Mouse (Mus musculus) kidney, embryonic 14.5 days (tissue): ENCODE measurements around the gene Lrch3. TPM values are rescaled to one million over a fixed set of nuclear protein-coding genes. Genes with fewer than 3 reads are reported as not detected.
"Not testable (repeated sequence)": the region's sequence is repeated elsewhere in the genome, so short reads cannot be mapped to it uniquely, and the experiment has no call there.

Experiments
- ATAC-seq: fragments of 200-750 bp; cut with Nextera tagmentation; 2 replicates; pipeline ENCODE4 v1.8.0; 2017; ENCODE audit warnings: moderate number of reproducible peaks, mild to moderate bottlenecking, moderate TSS enrichment, moderate library complexity; ENCODE audit not compliant: low FRiP score, low TSS enrichment
- H3K27ac ChIP-seq: fragments of 300-500 bp; sonication (generic); 2 replicates; pipeline ENCODE4 v1.5.1; 2014; ENCODE audit warnings: low read depth, mild to moderate bottlenecking, low read length, moderate library complexity, mixed read lengths
- H3K27me3 ChIP-seq: fragments of 300-500 bp; sonication (generic); 2 replicates; pipeline ENCODE4 v1.6.1; 2014; ENCODE audit warnings: mild to moderate bottlenecking, low read length; ENCODE audit not compliant: control insufficient read depth, insufficient read depth
- H3K36me3 ChIP-seq: fragments of 300-500 bp; sonication (generic); 2 replicates; pipeline ENCODE4 v1.6.1; 2014; ENCODE audit warnings: low read length, mixed read lengths; ENCODE audit not compliant: control insufficient read depth, insufficient read depth
- H3K4me1 ChIP-seq: fragments of 300-500 bp; sonication (generic); 2 replicates; pipeline ENCODE4 v1.6.1; 2014; ENCODE audit warnings: low read length, mixed read lengths; ENCODE audit not compliant: control insufficient read depth, insufficient read depth
- H3K4me2 ChIP-seq: fragments of 300-500 bp; sonication (generic); replicated peaks from 2 replicates; pipeline ENCODE4 v1.6.1; 2014; ENCODE audit warnings: low read depth, mild to moderate bottlenecking, low read length
- H3K4me3 ChIP-seq: fragments of 300-500 bp; sonication (generic); 2 replicates; pipeline ENCODE4 v1.5.1; 2014; ENCODE audit warnings: mild to moderate bottlenecking, low read length
- H3K9ac ChIP-seq: fragments of 300-500 bp; sonication (generic); 2 replicates; pipeline ENCODE4 v1.6.1; 2014; ENCODE audit warnings: low read depth, mild to moderate bottlenecking, low read length, moderate library complexity
- H3K9me3 ChIP-seq: fragments of 300-500 bp; sonication (generic); 2 replicates; pipeline ENCODE4 v1.6.1; 2016; ENCODE audit warnings: low read length; ENCODE audit not compliant: control insufficient read depth
- WGBS: fragments of 180-500 bp; shearing (Covaris S2); extraction: QIAGEN DNeasy Blood & Tissue Kit; methylation state at CpG from one replicate; pipeline ENCODE4 v1.1.7; 2014; 5-methylcytosine and 5-hydroxymethylcytosine counted together
- polyA plus RNA-seq: library from polyadenylated mRNA; unstranded; fragments of >200 nt; fragmentation: Nextera tagmentation; extraction: Ambion mirVana; gene quantifications from 2 replicates; pipeline ENCODE4 v1.2.1, GENCODE M21; 2014

Lrch3 gene
- 19.7 and 32.7 TPM in 2 replicates for polyA plus RNA-seq

GRCm38 (mm10) chr16:32913937-32914881, at the start of gene Lrch3:
TSS of gene Lrch3 (plus strand) at chr16:32914100.
- ATAC-seq: peak; percentile 95
- WGBS: under 1% methylated on average over 83 of the region's 85 CpGs
- H3K9me3 ChIP-seq: no peaks in the 10 kb centered on the region
- H3K4me2 ChIP-seq: peak within 1 kb of the TSS; percentile 62
- peak within 1 kb of the TSS; percentile 98 for H3K4me3 ChIP-seq
- no peaks in the 10 kb centered on the region; the same call in 1 of the 2 replicates for H3K36me3 ChIP-seq
- peak within 1 kb of the TSS; percentile 90 for H3K9ac ChIP-seq
- no peaks in the 10 kb centered on the region for H3K27me3 ChIP-seq
- peak within 1 kb of the TSS; percentile 89 for H3K27ac ChIP-seq
- peaks cover 6% of the 10 kb centered on the region; the same call in 1 of the 2 replicates for H3K4me1 ChIP-seq

DNA sequence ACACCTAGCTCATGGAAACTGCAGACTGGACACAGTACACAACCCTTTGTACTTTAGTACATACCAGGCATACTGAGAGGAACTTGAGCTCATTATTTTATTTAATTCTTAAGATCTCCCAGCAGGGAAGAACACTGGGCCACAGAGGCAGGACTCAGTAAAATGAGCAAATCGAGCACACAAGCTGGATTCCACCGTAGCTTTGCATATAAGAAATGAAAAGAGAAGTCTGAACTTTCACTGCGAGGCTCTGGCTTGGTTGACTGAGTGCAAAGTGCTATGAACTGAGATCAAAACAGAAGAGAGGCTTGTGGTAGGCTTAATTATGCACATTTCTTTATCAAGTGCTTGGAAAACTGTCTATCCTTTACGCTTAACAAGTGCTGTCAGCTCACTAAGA, 48.5 kb upstream of the Lrch3 start:
- no peak for ATAC-seq
- H3K9me3 ChIP-seq: no peaks in the 10 kb centered on the region
- peaks cover 5% of the 10 kb centered on the region; the same call in 1 of the 2 replicates for H3K36me3 ChIP-seq
- no peak overlapping the region for H3K9ac ChIP-seq
- H3K27ac ChIP-seq: no peak overlapping the region
- peaks cover 14% of the 10 kb centered on the region for H3K4me1 ChIP-seq
- no peak overlapping the region for H3K4me2 ChIP-seq
- 91% methylated on average over 4 of the region's 4 CpGs for WGBS
- H3K4me3 ChIP-seq: no peak overlapping the region
- H3K27me3 ChIP-seq: no peaks in the 10 kb centered on the region

DNA sequence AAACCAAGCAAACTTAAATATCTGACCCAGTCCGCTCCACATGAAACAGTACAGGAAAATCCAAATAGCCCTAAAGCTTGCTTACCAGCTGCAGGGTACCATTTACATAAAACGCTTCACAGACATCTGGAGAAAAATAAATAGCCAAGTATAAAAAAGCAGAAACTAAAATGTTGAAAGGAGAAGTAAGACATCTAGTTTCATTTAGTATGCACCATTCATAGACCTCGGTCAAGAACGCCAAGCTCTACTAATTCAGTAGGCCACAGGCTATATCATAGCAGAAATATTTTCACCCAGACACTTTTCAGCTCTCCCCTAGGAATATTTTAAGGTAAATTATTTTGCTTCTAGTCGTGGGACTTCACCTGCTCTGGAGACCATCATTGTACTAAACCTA, 47.2 kb upstream of the Lrch3 start:
- H3K4me3 ChIP-seq: no peak overlapping the region; the same call in 1 of the 2 replicates

GRCm38 (mm10) chr16:32867919-32868552, 45.9 kb upstream of the Lrch3 start:
- Histone ChIP-seq H3K4me3 (peak overlapping the region; percentile 87), H3K9ac (peak overlapping the region; percentile 71), H3K27ac (peak overlapping the region; percentile 55; the same call in 1 of the 2 replicates), H3K4me1 (peaks cover 14% of the 10 kb centered on the region), H3K4me2 (peak overlapping the region; percentile 85), H3K27me3 (no peaks in the 10 kb centered on the region), H3K36me3 (peaks cover 5% of the 10 kb centered on the region; the same call in 1 of the 2 replicates), H3K9me3 (no peaks in the 10 kb centered on the region)
- ATAC-seq: peak; percentile 97
- under 1% methylated on average over 35 of the region's 35 CpGs for WGBS

More for the DNA sequence above, 47.2 kb upstream of the Lrch3 start:
- H3K4me1 ChIP-seq: peaks cover 14% of the 10 kb centered on the region
- WGBS: 86% methylated on average over 5 of the region's 5 CpGs
- H3K9ac ChIP-seq: no peak overlapping the region
- H3K27ac ChIP-seq: no peak overlapping the region
- H3K4me2 ChIP-seq: no peak overlapping the region
- no peaks in the 10 kb centered on the region for H3K27me3 ChIP-seq
- peaks cover 5% of the 10 kb centered on the region; the same call in 1 of the 2 replicates for H3K36me3 ChIP-seq
- ATAC-seq: no peak
- no peaks in the 10 kb centered on the region for H3K9me3 ChIP-seq

DNA sequence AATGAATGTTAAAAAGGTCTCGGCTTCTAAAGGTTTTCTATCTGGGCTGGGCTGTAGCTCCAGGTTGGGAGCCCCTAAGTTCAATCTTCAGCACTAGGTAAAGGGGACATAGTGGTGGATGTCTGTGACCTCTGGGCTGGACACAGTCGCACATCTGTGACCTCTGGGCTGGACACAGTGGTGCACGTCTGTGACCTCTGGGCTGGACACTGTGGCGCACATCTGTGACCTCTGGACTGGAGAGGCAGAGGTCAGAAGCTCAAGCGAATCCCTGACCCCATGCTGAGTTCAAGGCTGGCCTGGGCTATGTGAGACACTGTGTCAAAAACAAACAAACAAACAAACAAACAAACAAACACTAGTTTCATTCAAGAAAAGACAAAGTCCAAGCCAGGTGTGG, 43.7 kb upstream of the Lrch3 start:
- Histone ChIP-seq H3K27ac (no peak overlapping the region), H3K4me2 (no peak overlapping the region), H3K9ac (no peak overlapping the region), H3K9me3 (no peaks in the 10 kb centered on the region), H3K4me3 (no peak overlapping the region), H3K4me1 (peaks cover 14% of the 10 kb centered on the region), H3K27me3 (no peaks in the 10 kb centered on the region), H3K36me3 (no peaks in the 10 kb centered on the region)
- 66% methylated on average over 5 of the region's 5 CpGs for WGBS
- no peak for ATAC-seq

DNA sequence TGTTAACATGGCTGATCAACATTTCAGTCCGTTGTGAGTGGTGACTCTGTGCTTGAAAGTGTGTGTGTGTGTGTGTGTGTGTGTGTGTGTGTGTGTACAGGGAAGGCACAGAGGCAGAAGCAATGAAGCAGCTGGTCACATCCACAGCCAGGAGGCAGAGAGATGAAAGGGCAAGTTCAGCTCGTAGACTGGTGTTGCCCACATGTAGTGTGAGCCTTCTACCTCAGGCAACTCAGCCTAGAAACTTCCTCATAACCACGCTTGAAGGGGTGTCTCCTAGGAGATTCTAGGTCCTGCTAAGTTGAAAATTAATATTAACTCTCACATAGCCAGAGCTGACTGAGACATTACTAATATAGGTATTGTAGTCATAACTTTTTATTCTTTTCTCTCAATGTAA, 40.5 kb upstream of the Lrch3 start:
- H3K9ac ChIP-seq: no peak overlapping the region
- 0 out of 2 replicates have a peak, but pooled peaks cover 4% of the 10 kb centered on the region for H3K4me1 ChIP-seq
- H3K4me3 ChIP-seq: no peak overlapping the region
- H3K36me3 ChIP-seq: no peaks in the 10 kb centered on the region
- H3K4me2 ChIP-seq: no peak overlapping the region
- no peaks in the 10 kb centered on the region for H3K27me3 ChIP-seq
- H3K9me3 ChIP-seq: no peaks in the 10 kb centered on the region
- no peak overlapping the region for H3K27ac ChIP-seq
- ATAC-seq: no peak
- WGBS: 52% methylated on average over 3 of the region's 3 CpGs

GRCm38 (mm10) chr16:32875281-32875680, 38.6 kb upstream of the Lrch3 start:
- H3K4me3 ChIP-seq, H3K36me3 ChIP-seq, H3K27ac ChIP-seq, H3K27me3 ChIP-seq, ATAC-seq, H3K9ac ChIP-seq, H3K9me3 ChIP-seq, H3K4me2 ChIP-seq: not testable (repeated sequence)
- WGBS: 71% methylated on average over 1 of the region's 1 CpGs
- peaks cover 11% of the 10 kb centered on the region for H3K4me1 ChIP-seq

DNA sequence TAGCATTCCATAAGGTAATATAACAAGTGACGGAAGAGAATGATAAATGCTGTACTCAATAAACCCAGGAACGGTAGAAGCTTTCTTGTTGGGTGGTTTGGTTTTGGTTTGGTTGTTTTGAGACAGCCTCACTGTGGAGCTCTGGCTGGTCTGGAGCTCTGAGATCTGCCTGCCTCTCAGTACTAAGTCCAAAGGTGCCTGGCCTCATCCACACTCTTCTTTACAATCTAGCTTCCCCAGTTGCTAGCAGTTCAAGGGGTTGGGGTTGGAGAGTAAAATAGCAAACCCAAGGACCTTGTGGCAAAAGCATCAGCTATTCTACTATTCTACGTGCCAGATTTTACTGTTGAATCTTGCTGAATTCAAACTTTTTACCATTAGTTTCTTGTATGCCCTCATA, 38.1 kb upstream of the Lrch3 start:
- Histone ChIP-seq H3K9ac (no peak overlapping the region), H3K4me3 (no peak overlapping the region), H3K27ac (no peak overlapping the region), H3K4me1 (peaks cover 11% of the 10 kb centered on the region), H3K36me3 (no peaks in the 10 kb centered on the region), H3K27me3 (no peaks in the 10 kb centered on the region), H3K4me2 (no peak overlapping the region), H3K9me3 (no peaks in the 10 kb centered on the region)
- no peak for ATAC-seq
- 85% methylated on average over 3 of the region's 3 CpGs for WGBS

DNA sequence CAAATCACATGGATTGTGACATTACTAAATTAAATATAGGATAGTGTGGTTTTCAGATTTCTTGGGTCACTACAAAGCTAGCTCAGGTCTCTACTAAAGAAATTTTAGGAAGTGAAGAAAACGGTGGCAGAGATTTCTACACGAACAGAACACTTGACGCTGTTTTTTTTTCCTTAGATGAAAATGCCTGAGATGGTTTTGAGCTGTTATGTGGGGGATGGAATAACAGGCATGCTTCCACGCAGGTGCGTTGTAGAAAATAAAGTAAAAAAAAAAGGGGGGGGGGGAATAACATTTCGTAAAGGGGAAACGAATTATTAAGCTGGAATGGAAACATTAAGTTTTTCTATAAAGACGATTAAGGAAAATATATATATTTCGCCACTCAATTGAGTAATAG, 37.1 kb upstream of the Lrch3 start:
- WGBS: 23% methylated on average over 9 of the region's 9 CpGs
- no peak for ATAC-seq
- peak overlapping the region; percentile 89 for H3K9ac ChIP-seq

More for the DNA sequence above, 37.1 kb upstream of the Lrch3 start:
- no peaks in the 10 kb centered on the region for H3K9me3 ChIP-seq
- H3K27me3 ChIP-seq: no peaks in the 10 kb centered on the region
- no peaks in the 10 kb centered on the region for H3K36me3 ChIP-seq
- H3K27ac ChIP-seq: no peak overlapping the region
- peaks cover 11% of the 10 kb centered on the region for H3K4me1 ChIP-seq
- H3K4me3 ChIP-seq: peak overlapping the region; percentile 82
- peak overlapping the region; percentile 68 for H3K4me2 ChIP-seq
